Mouse (Mus musculus) C2C12 (cell line): Measurements from ENCODE around the gene Ugt1a5.

Source experiments
- CTCF ChIP-seq: IDR thresholded peaks from one replicate; pipeline ENCODE4 v1.5.1; 2011; ENCODE audit not compliant: control insufficient read depth, insufficient read depth, insufficient read length
- FOSL1 ChIP-seq: IDR thresholded peaks from one replicate; pipeline ENCODE4 v1.8.0; 2011; ENCODE audit warnings: mild to moderate bottlenecking, low read length; ENCODE audit not compliant: poor library complexity, insufficient read depth, severe bottlenecking
- MAX ChIP-seq: IDR thresholded peaks from one replicate; pipeline ENCODE4 v1.6.1; 2011; ENCODE audit warnings: mild to moderate bottlenecking, control low read depth
- MYOD1 ChIP-seq: IDR thresholded peaks from one replicate; pipeline ENCODE4 v1.6.1; 2011; ENCODE audit warnings: low read depth; ENCODE audit not compliant: control insufficient read depth, insufficient read length
- MYOG ChIP-seq: IDR thresholded peaks from one replicate; pipeline ENCODE4 v1.6.1; 2011; ENCODE audit not compliant: control insufficient read depth, insufficient read length; ENCODE audit errors: extremely low read depth
- USF1 ChIP-seq: IDR thresholded peaks from one replicate; pipeline ENCODE4 v1.6.1; 2011; ENCODE audit warnings: low read depth, mild to moderate bottlenecking, control low read depth, moderate library complexity

- no peak for TF ChIP-seq CTCF
- no peak for TF ChIP-seq FOSL1
- TF ChIP-seq MAX = no peak
- no peak for TF ChIP-seq USF1
- no peak for TF ChIP-seq MYOD1
- TF ChIP-seq MYOG = no peak
Measured at GRCm38 (mm10) chr1:88240072-88240471, 74.3 kb downstream of the Ugt1a5 start.
